Mouse (Mus musculus) testis, postnatal 14 days (tissue): ENCODE measurements at regions not wholly inside any gene's neighbourhood (a gene's known extent, or its start where the extent isn't known, plus 50 kb on each side); places are given as distances from the start of the nearest gene placed in this dataset.

Source experiments
- DNase-seq: peaks from one replicate; pipeline ENCODE4 v3.0.0; 2021; ENCODE audit warnings: low spot score

- DNase-seq: no peak
Measured at GRCm38 (mm10) chr1:39047316-39047715, 61.9 kb downstream of the Pdcl3 start.

- DNase-seq: no peak
Measured at GRCm38 (mm10) chr1:39057304-39057703, 71.9 kb downstream of the Pdcl3 start.

- no peak for DNase-seq
Measured at GRCm38 (mm10) chr1:39062509-39062908, 77.1 kb downstream of the Pdcl3 start.

GRCm38 (mm10) chr1:39063666-39064385, 78.4 kb downstream of the Pdcl3 start:
- DNase-seq: no peak

GRCm38 (mm10) chr1:39064781-39065180, 79.4 kb downstream of the Pdcl3 start:
- DNase-seq: no peak

- DNase-seq: no peak
Measured at GRCm38 (mm10) chr1:39067901-39068300, 82.5 kb downstream of the Pdcl3 start.

- no peak for DNase-seq
Measured at GRCm38 (mm10) chr1:39069086-39069655, 83.8 kb downstream of the Pdcl3 start.

GRCm38 (mm10) chr1:39069676-39070075, 84.3 kb downstream of the Pdcl3 start:
- no peak for DNase-seq

GRCm38 (mm10) chr1:39075966-39076365, 90.6 kb downstream of the Pdcl3 start:
- no peak for DNase-seq

- DNase-seq: no peak
Measured at GRCm38 (mm10) chr1:39078584-39079315, 93.3 kb downstream of the Pdcl3 start.

- DNase-seq: no peak
Measured at GRCm38 (mm10) chr1:39083911-39084826, 98.8 kb downstream of the Pdcl3 start.

- DNase-seq: peak; percentile 27
Measured at GRCm38 (mm10) chr1:39086273-39086672, 100.9 kb downstream of the Pdcl3 start.

GRCm38 (mm10) chr1:39089875-39090274, 103.7 kb upstream of the Npas2 start:
- no peak for DNase-seq

- no peak for DNase-seq
Measured at GRCm38 (mm10) chr1:39091121-39091520, 102.4 kb upstream of the Npas2 start.

GRCm38 (mm10) chr1:39091638-39092037, 101.9 kb upstream of the Npas2 start:
- DNase-seq: no peak

- DNase-seq: no peak
Measured at GRCm38 (mm10) chr1:39093291-39093690, 100.2 kb upstream of the Npas2 start.

- DNase-seq: no peak
Measured at GRCm38 (mm10) chr1:39094001-39094400, 99.5 kb upstream of the Npas2 start.

GRCm38 (mm10) chr1:39095901-39096300, 97.6 kb upstream of the Npas2 start:
- DNase-seq: no peak

- DNase-seq: no peak
Measured at GRCm38 (mm10) chr1:39096726-39097125, 96.8 kb upstream of the Npas2 start.

GRCm38 (mm10) chr1:39097499-39097898, 96.0 kb upstream of the Npas2 start:
- no peak for DNase-seq

- no peak for DNase-seq
Measured at GRCm38 (mm10) chr1:39098154-39098553, 95.4 kb upstream of the Npas2 start.

- no peak for DNase-seq
Measured at GRCm38 (mm10) chr1:39099246-39099645, 94.3 kb upstream of the Npas2 start.
